Mouse (Mus musculus): ENCODE results near the gene Ppan. TPM values are rescaled to one million over a fixed set of nuclear protein-coding genes. Genes with fewer than 3 reads are reported as not detected.

Gene Ppan
- total and polyA plus RNA-seq, 3 experiments: 5.9 to 18.8 (median 6.7) TPM

GRCm38 (mm10) chr9:20897736-20898510 lies 9.9 kb downstream of the Ppan start:
- TF ChIP-seq CTCF (IDR thresholded peaks at IDR 0.05) (no peak), EP300 (IDR thresholded peaks at IDR 0.05; ENCODE audit: insufficient read depth, low read depth, low read length) (no peak), POLR2A (IDR thresholded peaks at IDR 0.05; ENCODE audit: insufficient read depth, low read depth, low read length) (no peak)
- Histone ChIP-seq H3K27ac (peak overlapping the region; percentile 84), H3K79me2 (replicated peaks; ENCODE audit: control insufficient read depth, insufficient read depth, low read length) (peaks cover 3% of the 10 kb centered on the region; the same call in 1 of the 2 replicates), H3K4me1 (ENCODE audit: control insufficient read depth, insufficient read depth, low read length) (peaks cover 6% of the 10 kb centered on the region), H3K9ac (ENCODE audit: low read depth, low read length) (peak overlapping the region; percentile 92), H3K27me3 (ENCODE audit: control insufficient read depth, insufficient read depth, low read length) (no peaks in the 10 kb centered on the region), H3K36me3 (ENCODE audit: control insufficient read depth, insufficient read depth, low read length) (no peaks in the 10 kb centered on the region), H3K4me3 (peak overlapping the region; percentile 90)
- intact Hi-C loops (cut with DNase I): loop anchor here (1.0 to 10.0 kb wide), 3 partner anchors 19 to 387 kb away; partner anchors contain the start of genes Angptl6, Kri1 and S1pr2
- 4% methylated on average over 39 of the region's 39 CpGs for WGBS
- no peak for DNase-seq

GRCm38 (mm10) chr9:20898511-20899073 lies 10.6 kb downstream of the Ppan start, which contains the start of gene Eif3g:
Gene Eif3g, minus strand, starts transcription at chr9:20898623.
- H3K4me1 ChIP-seq (ENCODE audit: control insufficient read depth, insufficient read depth, low read length): peaks cover 6% of the 10 kb centered on the region
- H3K27me3 ChIP-seq (ENCODE audit: control insufficient read depth, insufficient read depth, low read length): no peaks in the 10 kb centered on the region
- H3K9ac ChIP-seq (ENCODE audit: low read depth, low read length): peak within 1 kb of the TSS; percentile 92
- H3K27ac ChIP-seq: peak within 1 kb of the TSS; percentile 84
- intact Hi-C loops (cut with DNase I): loop anchor here (1.0 to 10.0 kb wide), 3 partner anchors 19 to 386 kb away; partner anchors contain the start of genes Angptl6, Kri1 and S1pr2
- peak; percentile 87 to 91 for DNase-seq
- TF ChIP-seq CTCF (IDR thresholded peaks at IDR 0.05) (no peak; the same call in 1 of the 2 replicates), EP300 (IDR thresholded peaks at IDR 0.05; ENCODE audit: insufficient read depth, low read depth, low read length) (peak; percentile 71; the same call in 1 of the 2 replicates), POLR2A (IDR thresholded peaks at IDR 0.05; ENCODE audit: insufficient read depth, low read depth, low read length) (peak; percentile 72)
- H3K79me2 ChIP-seq (replicated peaks; ENCODE audit: control insufficient read depth, insufficient read depth, low read length): peaks cover 3% of the 10 kb centered on the region; the same call in 1 of the 2 replicates
- peak within 1 kb of the TSS; percentile 90 for H3K4me3 ChIP-seq
- no peaks in the 10 kb centered on the region for H3K36me3 ChIP-seq (ENCODE audit: control insufficient read depth, insufficient read depth, low read length)
- 4% methylated on average over 34 of the region's 34 CpGs for WGBS

DNA sequence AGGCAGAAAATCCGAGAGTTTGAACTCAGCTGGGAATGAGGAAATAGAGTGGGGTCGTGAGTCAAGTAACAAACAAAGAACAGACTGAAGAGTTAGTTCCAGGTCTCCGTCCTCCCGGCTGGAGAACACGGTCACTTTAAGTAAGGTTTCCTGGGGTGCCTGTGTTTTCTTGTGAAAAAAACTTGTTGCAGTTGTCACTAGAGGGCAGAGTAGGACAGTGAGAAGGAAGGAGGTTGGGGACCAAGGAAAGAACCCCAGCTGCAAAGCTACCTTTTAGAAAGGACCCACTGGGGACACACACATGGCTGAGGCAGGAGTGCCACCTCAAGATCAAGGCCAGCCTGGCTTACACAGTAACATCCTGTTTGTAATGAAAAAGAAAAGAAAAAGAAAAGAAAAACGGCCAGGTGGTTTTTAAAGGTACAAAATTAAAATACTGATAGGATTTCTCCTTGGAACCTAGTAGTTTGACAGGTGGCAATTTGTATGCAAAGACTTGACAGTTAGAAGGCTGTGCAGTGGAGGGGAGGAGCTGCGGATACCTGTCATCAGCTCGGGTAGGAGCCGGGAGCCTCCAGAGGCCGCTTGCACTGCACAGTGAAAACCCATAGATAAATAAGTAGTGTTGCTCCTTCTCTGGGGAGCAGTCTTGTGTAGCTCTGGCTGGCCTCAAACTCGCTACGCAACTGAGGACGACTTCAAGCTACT lies 13.6 kb downstream of the Ppan start:
- Histone ChIP-seq H3K27ac (no peak overlapping the region), H3K9ac (ENCODE audit: low read depth, low read length) (no peak overlapping the region), H3K79me2 (replicated peaks; ENCODE audit: control insufficient read depth, insufficient read depth, low read length) (peaks cover 3% of the 10 kb centered on the region; the same call in 1 of the 2 replicates), H3K4me1 (ENCODE audit: control insufficient read depth, insufficient read depth, low read length) (peaks cover 6% of the 10 kb centered on the region), H3K27me3 (ENCODE audit: control insufficient read depth, insufficient read depth, low read length) (no peaks in the 10 kb centered on the region), H3K4me3 (no peak overlapping the region), H3K36me3 (ENCODE audit: control insufficient read depth, insufficient read depth, low read length) (no peaks in the 10 kb centered on the region)
- intact Hi-C loops (cut with DNase I): loop anchor here (1.0 to 5.0 kb wide), 3 partner anchors 97 to 236 kb away; partner anchors contain the start of gene Icam4
- peak; percentile 81 for TF ChIP-seq CTCF (IDR thresholded peaks at IDR 0.05)
- TF ChIP-seq POLR2A (IDR thresholded peaks at IDR 0.05; ENCODE audit: insufficient read depth, low read depth, low read length): no peak
- no peak for TF ChIP-seq EP300 (IDR thresholded peaks at IDR 0.05; ENCODE audit: insufficient read depth, low read depth, low read length)
- DNase-seq: no peak
- 7% methylated on average over 13 of the region's 13 CpGs for WGBS

GRCm38 (mm10) chr9:20902174-20902491 lies 14.2 kb downstream of the Ppan start:
- intact Hi-C loops (cut with DNase I): loop anchor here (5.0 kb wide), 1 partner anchor 125 kb away; the partner anchor contains the start of gene Icam4
- H3K36me3 ChIP-seq (ENCODE audit: control insufficient read depth, insufficient read depth, low read length): no peaks in the 10 kb centered on the region
- peaks cover 5% of the 10 kb centered on the region for H3K4me1 ChIP-seq (ENCODE audit: control insufficient read depth, insufficient read depth, low read length)
- no peak for DNase-seq
- no peak overlapping the region for H3K4me3 ChIP-seq
- WGBS: 16% methylated on average over 6 of the region's 6 CpGs
- H3K9ac ChIP-seq (ENCODE audit: low read depth, low read length): no peak overlapping the region
- no peak overlapping the region for H3K27ac ChIP-seq
- peaks cover 3% of the 10 kb centered on the region; the same call in 1 of the 2 replicates for H3K79me2 ChIP-seq (replicated peaks; ENCODE audit: control insufficient read depth, insufficient read depth, low read length)
- H3K27me3 ChIP-seq (ENCODE audit: control insufficient read depth, insufficient read depth, low read length): no peaks in the 10 kb centered on the region
- TF ChIP-seq CTCF (IDR thresholded peaks at IDR 0.05) (no peak), EP300 (IDR thresholded peaks at IDR 0.05; ENCODE audit: insufficient read depth, low read depth, low read length) (no peak), POLR2A (IDR thresholded peaks at IDR 0.05; ENCODE audit: insufficient read depth, low read depth, low read length) (no peak)

DNA sequence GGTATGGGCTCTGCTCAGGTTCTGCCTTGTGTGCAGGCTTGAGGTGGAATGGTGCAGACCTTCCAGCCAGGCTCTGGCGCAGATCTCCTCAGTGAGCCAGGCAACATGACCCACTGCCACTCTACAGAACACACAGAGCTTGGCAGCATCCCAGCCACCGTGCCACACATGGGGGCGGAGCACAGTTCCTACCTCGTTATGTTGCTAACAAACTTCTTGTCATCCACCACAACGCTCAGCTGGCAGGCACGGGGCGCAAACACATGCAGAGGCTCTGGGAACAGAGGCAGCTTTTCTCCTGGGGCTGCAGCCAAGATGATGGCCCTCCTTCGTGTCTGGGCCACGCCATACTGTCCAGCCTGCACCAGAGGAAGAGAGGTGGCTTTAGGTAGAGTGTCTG lies 22.0 kb downstream of the Ppan start:
- Histone ChIP-seq H3K4me1 (ENCODE audit: control insufficient read depth, insufficient read depth, low read length) (no peaks in the 10 kb centered on the region), H3K27ac (no peak overlapping the region), H3K27me3 (ENCODE audit: control insufficient read depth, insufficient read depth, low read length) (no peaks in the 10 kb centered on the region), H3K36me3 (ENCODE audit: control insufficient read depth, insufficient read depth, low read length) (no peaks in the 10 kb centered on the region), H3K4me3 (no peak overlapping the region), H3K79me2 (replicated peaks; ENCODE audit: control insufficient read depth, insufficient read depth, low read length) (no peaks in the 10 kb centered on the region), H3K9ac (ENCODE audit: low read depth, low read length) (no peak overlapping the region)
- WGBS: 83% methylated on average over 9 of the region's 9 CpGs
- intact Hi-C loops (cut with DNase I): no loop called here
- TF ChIP-seq EP300 (IDR thresholded peaks at IDR 0.05; ENCODE audit: insufficient read depth, low read depth, low read length): no peak
- TF ChIP-seq POLR2A (IDR thresholded peaks at IDR 0.05; ENCODE audit: insufficient read depth, low read depth, low read length): no peak
- no peak for TF ChIP-seq CTCF (IDR thresholded peaks at IDR 0.05)
- DNase-seq: peak; percentile 38 to 57

Measured in heart, adult 2 months (tissue).